Mouse (Mus musculus): ENCODE data around the gene Gm10447. TPM values are rescaled to one million over a fixed set of nuclear protein-coding genes. Genes with fewer than 3 reads are reported as not detected.

The Gm10447 gene
- polyA plus RNA-seq, 1 experiment from 2014 or later: not detected

DNA sequence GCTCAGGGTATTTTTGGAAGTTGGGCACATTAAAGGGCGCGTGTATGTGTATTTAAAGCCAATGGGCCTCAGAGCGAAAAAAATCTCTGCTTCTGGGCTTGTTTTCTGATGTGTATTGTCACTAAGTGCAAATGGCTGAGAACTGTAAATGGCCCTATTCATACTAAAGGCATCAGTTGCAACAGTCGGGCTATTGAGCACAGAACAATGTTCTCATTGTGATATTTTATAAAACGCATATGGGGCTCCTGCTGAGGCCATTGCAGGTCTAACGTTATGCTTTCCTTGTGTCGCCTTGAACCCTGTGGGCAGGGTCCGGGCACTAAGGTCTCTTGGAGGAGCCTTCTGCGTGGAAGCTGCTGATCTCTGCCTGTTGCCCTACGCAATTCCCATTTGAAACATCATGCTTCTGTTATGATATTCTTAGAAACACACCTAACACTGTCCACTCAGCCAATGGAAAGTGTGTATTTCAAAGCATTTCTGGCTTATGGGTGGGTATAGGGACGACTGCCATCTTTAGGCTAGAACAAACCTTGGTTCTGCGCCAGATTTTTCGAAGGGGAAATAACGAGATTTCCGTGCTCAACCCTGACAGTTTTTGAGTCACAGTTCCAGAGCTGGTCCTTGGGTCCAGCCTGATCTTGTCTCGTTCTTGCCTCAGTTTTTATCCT, 12.5 kb upstream of the Gm10447 start:
- H3K4me3 ChIP-seq (ENCODE audit: low read length): no peak overlapping the region; the same call in none of the 2 replicates
- peak overlapping the region; percentile 59 for H3K4me2 ChIP-seq (ENCODE audit: low read length)
- 0 out of 2 replicates have a peak, but pooled peaks have one; percentile 3 for ATAC-seq
- no peak overlapping the region; the same call in 1 of the 2 replicates for H3K27ac ChIP-seq (ENCODE audit: low read depth, low read length)
- H3K4me1 ChIP-seq (ENCODE audit: control insufficient read depth, insufficient read depth, low read depth, low read length): peaks cover 22% of the 10 kb centered on the region
- no peaks in the 10 kb centered on the region for H3K9me3 ChIP-seq (ENCODE audit: control insufficient read depth, low read length)
- WGBS: 25% methylated on average over 16 of the region's 16 CpGs
- H3K36me3 ChIP-seq (ENCODE audit: control insufficient read depth, insufficient read depth, low read length): no peaks in the 10 kb centered on the region
- H3K27me3 ChIP-seq (replicated peaks; ENCODE audit: control insufficient read depth, insufficient read depth, low read length): peaks cover 30% of the 10 kb centered on the region
- no peak overlapping the region; the same call in 1 of the 2 replicates for H3K9ac ChIP-seq (ENCODE audit: low read depth, low read length)

DNA sequence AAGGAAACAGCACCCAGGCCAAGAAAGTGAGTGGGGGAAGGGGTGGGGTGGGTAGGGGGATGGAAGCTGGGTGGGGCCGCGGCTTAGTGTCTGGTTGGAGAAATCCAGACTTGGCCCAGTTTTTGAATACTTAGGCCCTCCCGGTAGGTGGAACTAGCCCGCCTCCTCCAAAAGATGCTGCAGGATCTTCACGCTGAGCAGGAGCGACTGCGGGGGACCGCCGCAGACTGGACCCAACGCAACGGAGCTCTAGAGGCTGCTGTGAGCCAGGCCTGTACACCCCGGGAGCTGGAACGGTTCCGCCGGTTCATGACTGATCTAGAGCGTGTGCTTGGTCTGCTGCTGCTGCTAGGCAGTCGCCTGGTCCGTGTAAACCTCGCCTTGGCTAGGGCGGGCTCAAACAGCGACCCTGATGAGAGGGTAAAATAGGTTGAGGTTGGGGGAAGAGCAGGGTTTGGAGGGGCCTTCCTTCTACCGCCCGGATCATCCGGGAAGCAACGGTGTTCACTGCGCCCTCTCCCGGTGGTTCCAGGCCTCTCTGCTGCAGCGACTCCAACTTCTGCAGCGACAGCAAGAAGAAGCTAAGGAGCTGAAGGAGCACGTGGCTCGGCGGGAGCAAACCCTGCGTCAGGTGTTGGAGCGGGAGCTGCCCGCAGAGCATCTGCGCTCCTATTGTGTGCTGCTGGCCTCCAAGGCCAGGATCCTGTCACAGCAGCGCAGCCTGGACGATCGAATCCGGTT, 9.5 kb upstream of the Gm10447 start:
- Histone ChIP-seq H3K9me3 (ENCODE audit: control insufficient read depth, low read length) (no peaks in the 10 kb centered on the region), H3K4me2 (ENCODE audit: low read length) (peak overlapping the region; percentile 64), H3K27ac (ENCODE audit: low read depth, low read length) (no peak overlapping the region), H3K4me3 (ENCODE audit: low read length) (peak overlapping the region; percentile 41), H3K4me1 (ENCODE audit: control insufficient read depth, insufficient read depth, low read depth, low read length) (peaks cover 31% of the 10 kb centered on the region), H3K9ac (ENCODE audit: low read depth, low read length) (peak overlapping the region; percentile 69), H3K36me3 (ENCODE audit: control insufficient read depth, insufficient read depth, low read length) (no peaks in the 10 kb centered on the region), H3K27me3 (replicated peaks; ENCODE audit: control insufficient read depth, insufficient read depth, low read length) (peaks cover 55% of the 10 kb centered on the region)
- 7% methylated on average over 40 of the region's 40 CpGs for WGBS
- peak; percentile 74 for ATAC-seq

DNA sequence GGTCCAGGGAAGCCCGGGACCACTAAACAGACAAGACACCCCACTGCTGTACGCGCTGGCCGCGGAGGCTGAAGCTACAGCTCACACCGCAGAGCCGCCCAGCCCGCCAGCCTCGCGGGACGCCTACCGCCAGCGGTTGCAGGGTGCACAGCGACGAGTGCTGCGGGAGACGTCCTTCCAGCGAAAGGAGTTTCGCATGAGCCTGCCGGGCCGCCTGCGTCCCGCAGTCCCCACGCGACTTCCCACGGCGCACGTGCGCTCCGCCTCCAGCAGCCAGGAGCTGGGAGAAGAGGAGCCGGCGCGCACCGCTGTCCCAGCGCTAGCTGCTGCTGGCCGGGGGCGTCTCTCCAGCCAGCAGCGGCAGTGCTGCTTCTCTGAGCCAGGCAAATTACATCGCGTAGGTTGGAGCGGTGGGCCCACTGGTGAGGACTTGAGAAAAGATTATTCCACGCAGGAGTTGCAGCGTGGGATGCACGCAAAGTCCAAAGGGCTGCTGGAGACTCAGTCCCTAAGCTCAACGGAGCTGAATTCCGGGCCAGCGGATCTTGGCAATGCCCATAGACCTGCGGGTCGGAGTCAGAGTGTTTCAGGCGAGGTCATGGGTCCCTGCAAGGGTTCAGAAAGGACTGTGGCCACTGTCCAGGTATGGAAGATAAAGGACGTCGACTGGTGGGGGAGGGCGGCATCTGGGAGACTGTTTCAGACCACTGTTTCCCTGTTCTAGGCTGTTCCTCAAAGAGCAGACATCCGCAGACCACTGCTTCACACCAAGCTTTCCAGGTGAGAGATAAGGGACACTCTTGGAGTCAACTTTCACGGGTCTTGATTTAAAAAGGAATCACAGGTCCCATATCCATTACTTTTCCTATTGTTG, 6.9 kb upstream of the Gm10447 start:
- H3K4me2 ChIP-seq (ENCODE audit: low read length): peak overlapping the region; percentile 93
- peak overlapping the region; percentile 54 for H3K9ac ChIP-seq (ENCODE audit: low read depth, low read length)
- peaks cover 62% of the 10 kb centered on the region for H3K27me3 ChIP-seq (replicated peaks; ENCODE audit: control insufficient read depth, insufficient read depth, low read length)
- no peak for ATAC-seq
- WGBS: 8% methylated on average over 55 of the region's 55 CpGs
- H3K36me3 ChIP-seq (ENCODE audit: control insufficient read depth, insufficient read depth, low read length): no peaks in the 10 kb centered on the region
- peaks cover 17% of the 10 kb centered on the region for H3K4me1 ChIP-seq (ENCODE audit: control insufficient read depth, insufficient read depth, low read depth, low read length)
- no peak overlapping the region for H3K27ac ChIP-seq (ENCODE audit: low read depth, low read length)
- H3K9me3 ChIP-seq (ENCODE audit: control insufficient read depth, low read length): no peaks in the 10 kb centered on the region
- peak overlapping the region; percentile 46 for H3K4me3 ChIP-seq (ENCODE audit: low read length)

DNA sequence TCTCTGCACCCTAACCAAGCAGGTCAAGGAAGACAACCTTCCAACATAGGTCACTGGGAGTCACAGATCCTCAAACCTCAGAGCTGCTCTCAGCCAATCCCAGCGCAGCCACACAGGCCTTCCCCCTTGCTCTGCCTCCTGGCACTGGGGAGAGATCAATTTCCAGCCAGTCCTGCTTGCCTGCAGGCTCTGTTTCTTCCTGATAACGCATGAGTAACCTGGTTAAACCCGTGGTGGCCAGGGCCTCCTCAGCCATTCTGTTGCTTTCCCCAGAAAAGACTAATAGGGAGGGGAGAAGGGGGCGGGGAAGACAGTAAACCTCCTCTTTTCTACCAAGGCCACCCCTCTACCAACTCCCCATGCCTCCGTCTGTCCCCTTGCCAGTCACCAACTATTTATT, 4.8 kb upstream of the Gm10447 start:
- H3K9me3 ChIP-seq (ENCODE audit: control insufficient read depth, low read length): no peaks in the 10 kb centered on the region
- no peaks in the 10 kb centered on the region for H3K36me3 ChIP-seq (ENCODE audit: control insufficient read depth, insufficient read depth, low read length)
- no peak overlapping the region for H3K4me3 ChIP-seq (ENCODE audit: low read length)
- no peak overlapping the region for H3K4me2 ChIP-seq (ENCODE audit: low read length)
- H3K4me1 ChIP-seq (ENCODE audit: control insufficient read depth, insufficient read depth, low read depth, low read length): peaks cover 21% of the 10 kb centered on the region
- peaks cover 62% of the 10 kb centered on the region for H3K27me3 ChIP-seq (replicated peaks; ENCODE audit: control insufficient read depth, insufficient read depth, low read length)
- ATAC-seq: no peak
- no peak overlapping the region for H3K9ac ChIP-seq (ENCODE audit: low read depth, low read length)
- WGBS: 18% methylated on average over 5 of the region's 5 CpGs
- no peak overlapping the region for H3K27ac ChIP-seq (ENCODE audit: low read depth, low read length)

DNA sequence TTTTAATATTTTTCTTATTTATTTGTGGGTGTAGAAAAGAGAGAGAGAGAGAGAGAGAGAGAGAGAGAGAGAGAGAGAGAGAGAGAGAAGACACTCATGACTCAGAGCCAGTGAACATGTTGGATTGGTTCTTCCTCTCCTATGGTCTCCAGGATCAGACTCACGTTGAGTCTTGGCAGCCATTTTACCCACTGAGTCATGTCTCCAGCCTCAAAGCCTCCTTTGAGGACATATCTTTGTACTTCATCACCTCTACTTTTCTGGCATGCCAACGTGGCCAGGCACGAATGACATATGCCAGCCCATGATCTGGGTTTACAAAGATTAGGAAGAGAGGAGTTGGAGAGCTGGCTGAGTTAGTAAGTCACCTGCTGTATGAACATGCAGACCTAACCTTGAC, 3.3 kb upstream of the Gm10447 start:
- Histone ChIP-seq H3K4me1 (ENCODE audit: control insufficient read depth, insufficient read depth, low read depth, low read length) (peaks cover 14% of the 10 kb centered on the region), H3K9me3 (ENCODE audit: control insufficient read depth, low read length) (no peaks in the 10 kb centered on the region), H3K4me2 (ENCODE audit: low read length) (no peak overlapping the region), H3K27me3 (replicated peaks; ENCODE audit: control insufficient read depth, insufficient read depth, low read length) (peaks cover 59% of the 10 kb centered on the region), H3K36me3 (ENCODE audit: control insufficient read depth, insufficient read depth, low read length) (no peaks in the 10 kb centered on the region), H3K27ac (ENCODE audit: low read depth, low read length) (no peak overlapping the region), H3K9ac (ENCODE audit: low read depth, low read length) (no peak overlapping the region), H3K4me3 (ENCODE audit: low read length) (no peak overlapping the region)
- WGBS: 87% methylated on average over 3 of the region's 3 CpGs
- no peak for ATAC-seq

DNA sequence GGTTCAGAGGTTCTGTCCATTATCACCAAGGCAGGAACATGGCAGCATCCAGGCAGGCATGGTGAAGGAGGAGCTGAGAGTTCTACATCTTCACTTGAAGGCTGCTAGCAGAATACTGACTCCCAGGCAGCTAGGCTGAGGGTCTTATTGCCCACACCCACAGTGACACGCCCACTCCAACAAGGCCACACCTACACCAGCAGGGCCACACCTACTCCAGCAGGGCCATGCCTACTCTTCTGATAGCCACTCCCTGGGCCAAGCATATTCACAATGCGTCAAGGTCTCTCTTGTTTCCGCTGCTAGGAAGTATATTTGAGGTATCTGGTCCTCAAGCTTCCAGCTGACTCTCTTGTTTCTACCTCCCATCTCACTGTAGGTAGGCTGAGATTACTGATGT, 2.1 kb upstream of the Gm10447 start:
- WGBS: 63% methylated on average over 3 of the region's 3 CpGs
- H3K4me2 ChIP-seq (ENCODE audit: low read length): no peak overlapping the region
- H3K4me1 ChIP-seq (ENCODE audit: control insufficient read depth, insufficient read depth, low read depth, low read length): peaks cover 14% of the 10 kb centered on the region
- no peak overlapping the region for H3K9ac ChIP-seq (ENCODE audit: low read depth, low read length)
- no peaks in the 10 kb centered on the region for H3K9me3 ChIP-seq (ENCODE audit: control insufficient read depth, low read length)
- H3K27me3 ChIP-seq (replicated peaks; ENCODE audit: control insufficient read depth, insufficient read depth, low read length): peaks cover 50% of the 10 kb centered on the region
- no peak overlapping the region for H3K4me3 ChIP-seq (ENCODE audit: low read length)
- no peak for ATAC-seq
- no peak overlapping the region for H3K27ac ChIP-seq (ENCODE audit: low read depth, low read length)
- no peaks in the 10 kb centered on the region for H3K36me3 ChIP-seq (ENCODE audit: control insufficient read depth, insufficient read depth, low read length)

DNA sequence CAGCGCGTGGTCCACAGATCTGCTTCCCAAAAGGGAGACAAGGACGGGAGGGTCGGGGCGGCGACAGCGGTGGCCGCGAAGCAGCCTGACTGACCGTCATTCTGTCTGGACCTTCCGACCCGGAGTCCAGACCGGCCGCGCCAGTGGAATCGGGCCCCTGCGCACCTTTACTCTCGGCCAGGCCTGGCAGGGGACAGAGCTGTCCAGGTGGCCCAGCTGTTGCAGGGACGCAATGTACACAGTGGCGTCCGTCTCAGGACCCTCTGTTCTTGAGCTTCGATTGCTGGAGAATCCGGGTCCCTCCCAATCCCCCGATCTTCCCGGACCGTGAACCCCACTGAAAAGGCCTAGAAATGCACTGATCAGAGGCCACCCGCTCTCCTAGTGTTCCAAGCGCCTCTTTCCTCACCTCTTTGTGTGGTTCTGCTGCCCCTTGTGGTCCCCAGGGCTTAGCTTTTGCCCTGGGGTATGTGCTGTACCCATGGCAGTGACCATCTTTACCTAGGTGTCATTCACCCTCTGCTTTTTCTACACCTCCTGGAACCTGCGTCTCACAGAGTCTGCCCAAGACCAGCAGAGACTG, 553 bp upstream of the Gm10447 start:
- peaks cover 5% of the 10 kb centered on the region for H3K4me1 ChIP-seq (ENCODE audit: control insufficient read depth, insufficient read depth, low read depth, low read length)
- no peak overlapping the region for H3K27ac ChIP-seq (ENCODE audit: low read depth, low read length)
- peak overlapping the region; percentile 58 for H3K9ac ChIP-seq (ENCODE audit: low read depth, low read length)
- 6% methylated on average over 28 of the region's 29 CpGs for WGBS
- H3K4me3 ChIP-seq (ENCODE audit: low read length): peak overlapping the region; percentile 45
- H3K9me3 ChIP-seq (ENCODE audit: control insufficient read depth, low read length): no peaks in the 10 kb centered on the region
- peak overlapping the region; percentile 80 for H3K4me2 ChIP-seq (ENCODE audit: low read length)
- H3K36me3 ChIP-seq (ENCODE audit: control insufficient read depth, insufficient read depth, low read length): no peaks in the 10 kb centered on the region
- ATAC-seq: no peak
- peaks cover 36% of the 10 kb centered on the region for H3K27me3 ChIP-seq (replicated peaks; ENCODE audit: control insufficient read depth, insufficient read depth, low read length)

DNA sequence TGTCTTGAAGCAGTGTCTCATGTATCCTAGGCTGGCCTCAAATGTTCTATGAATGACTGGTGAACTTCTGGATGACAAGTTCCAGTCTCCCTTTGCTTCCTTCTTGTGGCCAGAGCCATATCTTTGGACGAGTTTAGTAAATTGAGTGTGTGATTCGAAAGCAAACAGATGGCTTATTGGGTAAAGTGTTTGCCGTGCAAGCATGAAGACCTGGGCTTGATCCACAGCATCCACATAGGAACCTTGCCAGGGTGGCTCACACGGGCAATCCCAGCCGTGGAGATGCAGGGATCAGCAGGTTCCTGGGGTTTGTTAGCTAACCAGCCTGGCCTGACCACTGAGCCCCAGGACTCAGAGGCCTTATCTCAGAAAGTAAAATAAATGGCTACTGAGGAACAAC, 3.9 kb downstream of the Gm10447 start:
- H3K27me3 ChIP-seq (replicated peaks; ENCODE audit: control insufficient read depth, insufficient read depth, low read length): peaks cover 13% of the 10 kb centered on the region
- 87% methylated on average over 5 of the region's 5 CpGs for WGBS

More for the DNA sequence above, 3.9 kb downstream of the Gm10447 start:
- Histone ChIP-seq H3K36me3 (ENCODE audit: control insufficient read depth, insufficient read depth, low read length) (no peaks in the 10 kb centered on the region), H3K9ac (ENCODE audit: low read depth, low read length) (no peak overlapping the region), H3K4me2 (ENCODE audit: low read length) (no peak overlapping the region), H3K27ac (ENCODE audit: low read depth, low read length) (no peak overlapping the region), H3K9me3 (ENCODE audit: control insufficient read depth, low read length) (no peaks in the 10 kb centered on the region), H3K4me3 (ENCODE audit: low read length) (no peak overlapping the region), H3K4me1 (ENCODE audit: control insufficient read depth, insufficient read depth, low read depth, low read length) (peaks cover 5% of the 10 kb centered on the region)
- ATAC-seq: no peak
